Mouse (Mus musculus) heart, embryonic 12.5 days (tissue): ENCODE results near the gene Mtif2. TPM values are rescaled to one million over a fixed set of nuclear protein-coding genes. Genes with fewer than 3 reads are reported as not detected.
A peak's percentile ranks its signal among the peaks of the same experiment; 100 is the strongest.

ENCODE experiments used
- ATAC-seq: fragments of 200-750 bp; cut with Nextera tagmentation; 2 replicates; pipeline ENCODE4 v1.8.0; 2017; ENCODE audit warnings: moderate TSS enrichment, moderate library complexity; ENCODE audit not compliant: insufficient number of reproducible peaks, low FRiP score
- H3K27ac ChIP-seq: fragments of 300-500 bp; sonication (generic); 2 replicates; pipeline ENCODE4 v1.5.1; 2016; ENCODE audit warnings: mild to moderate bottlenecking, moderate library complexity; ENCODE audit not compliant: poor library complexity, severe bottlenecking
- H3K27me3 ChIP-seq: fragments of 300-500 bp; sonication (generic); replicated peaks from 2 replicates; pipeline ENCODE4 v1.6.1; 2016; ENCODE audit warnings: mild to moderate bottlenecking, moderate library complexity
- H3K36me3 ChIP-seq: fragments of 300-500 bp; sonication (generic); 2 replicates; pipeline ENCODE4 v1.6.1; 2016; ENCODE audit warnings: mild to moderate bottlenecking, moderate library complexity
- H3K4me1 ChIP-seq: fragments of 300-500 bp; sonication (generic); replicated peaks from 2 replicates; pipeline ENCODE4 v1.6.1; 2016; ENCODE audit warnings: mild to moderate bottlenecking
- H3K4me2 ChIP-seq: fragments of 300-500 bp; sonication (generic); 2 replicates; pipeline ENCODE4 v1.6.1; 2016; ENCODE audit warnings: mild to moderate bottlenecking, moderate library complexity
- H3K4me3 ChIP-seq: fragments of 300-500 bp; sonication (generic); 2 replicates; pipeline ENCODE4 v1.5.1; 2016; ENCODE audit warnings: mild to moderate bottlenecking
- H3K9ac ChIP-seq: fragments of 300-500 bp; sonication (generic); 2 replicates; pipeline ENCODE4 v1.6.1; 2016; ENCODE audit warnings: mild to moderate bottlenecking, moderate library complexity
- H3K9me3 ChIP-seq: fragments of 300-500 bp; sonication (generic); replicated peaks from 2 replicates; pipeline ENCODE4 v1.6.1; 2016; ENCODE audit warnings: mild to moderate bottlenecking, moderate library complexity
- WGBS: fragments of 180-500 bp; shearing (Covaris S2); methylation state at CpG from one replicate; pipeline ENCODE4 v1.1.7; 2016; 5-methylcytosine and 5-hydroxymethylcytosine counted together
- polyA plus RNA-seq: library from polyadenylated mRNA; unstranded; fragments of >200 nt; fragmentation: Nextera tagmentation; extraction: Ambion mirVana; gene quantifications from 2 replicates; pipeline ENCODE4 v1.2.1, GENCODE M21; 2016

Mtif2 gene
- 39.4 and 40.8 TPM in 2 replicates for polyA plus RNA-seq

GRCm38 (mm10) chr11:29525988-29526794 lies at the start of gene Mtif2:
Gene Mtif2 (plus strand): TSS chr11:29526408.
- no peaks in the 10 kb centered on the region for H3K9me3 ChIP-seq
- peaks cover 3% of the 10 kb centered on the region for H3K4me1 ChIP-seq
- ATAC-seq = peak; percentile 94
- H3K27ac ChIP-seq = peak within 1 kb of the TSS; percentile 92
- H3K9ac ChIP-seq = peak within 1 kb of the TSS; percentile 94
- H3K4me3 ChIP-seq = peak within 1 kb of the TSS; percentile 80
- H3K27me3 ChIP-seq = no peaks in the 10 kb centered on the region
- H3K4me2 ChIP-seq = peak within 1 kb of the TSS; percentile 81
- peaks cover 10% of the 10 kb centered on the region for H3K36me3 ChIP-seq
- WGBS = 2% methylated on average over 47 of the region's 47 CpGs

- H3K27ac ChIP-seq = no peak overlapping the region
- WGBS = 88% methylated on average over 1 of the region's 1 CpGs
- H3K4me2 ChIP-seq = no peak overlapping the region
- H3K27me3 ChIP-seq = no peaks in the 10 kb centered on the region
- no peak for ATAC-seq
- peaks cover 25% of the 10 kb centered on the region for H3K36me3 ChIP-seq
- H3K4me3 ChIP-seq = no peak overlapping the region
- H3K9ac ChIP-seq = no peak overlapping the region
- H3K4me1 ChIP-seq = no peaks in the 10 kb centered on the region
- H3K9me3 ChIP-seq = no peaks in the 10 kb centered on the region
These were observed 33.1 kb upstream of the Mtif2 start for GRCm38 (mm10) chr11:29493135-29493534.

GRCm38 (mm10) chr11:29496962-29497361 lies 29.2 kb upstream of the Mtif2 start:
- no peaks in the 10 kb centered on the region for H3K27me3 ChIP-seq
- WGBS = 68% methylated on average over 3 of the region's 3 CpGs

GRCm38 (mm10) chr11:29503948-29504893 lies 22.0 kb upstream of the Mtif2 start:
- WGBS = 76% methylated on average over 10 of the region's 10 CpGs
- H3K36me3 ChIP-seq = peaks cover 31% of the 10 kb centered on the region

More at GRCm38 (mm10) chr11:29496962-29497361, 29.2 kb upstream of the Mtif2 start:
- H3K4me1 ChIP-seq = no peaks in the 10 kb centered on the region
- no peak for ATAC-seq
- H3K9ac ChIP-seq = no peak overlapping the region
- H3K27ac ChIP-seq = no peak overlapping the region
- H3K9me3 ChIP-seq = no peaks in the 10 kb centered on the region
- H3K4me3 ChIP-seq = no peak overlapping the region
- H3K4me2 ChIP-seq = no peak overlapping the region
- H3K36me3 ChIP-seq = peaks cover 31% of the 10 kb centered on the region

GRCm38 (mm10) chr11:29504899-29505625 lies 21.1 kb upstream of the Mtif2 start:
- H3K27me3 ChIP-seq = no peaks in the 10 kb centered on the region
- no peak overlapping the region for H3K27ac ChIP-seq
- peaks cover 27% of the 10 kb centered on the region for H3K36me3 ChIP-seq
- no peak for ATAC-seq
- H3K4me3 ChIP-seq = no peak overlapping the region
- H3K4me2 ChIP-seq = no peak overlapping the region
- H3K4me1 ChIP-seq = no peaks in the 10 kb centered on the region
- 85% methylated on average over 2 of the region's 2 CpGs for WGBS
- H3K9me3 ChIP-seq = no peaks in the 10 kb centered on the region
- H3K9ac ChIP-seq = no peak overlapping the region

More at GRCm38 (mm10) chr11:29503948-29504893, 22.0 kb upstream of the Mtif2 start:
- H3K9me3 ChIP-seq = no peaks in the 10 kb centered on the region
- H3K4me2 ChIP-seq = no peak overlapping the region
- H3K27me3 ChIP-seq = no peaks in the 10 kb centered on the region
- H3K4me3 ChIP-seq = no peak overlapping the region
- no peak for ATAC-seq
- H3K27ac ChIP-seq = no peak overlapping the region
- H3K4me1 ChIP-seq = no peaks in the 10 kb centered on the region
- H3K9ac ChIP-seq = no peak overlapping the region

GRCm38 (mm10) chr11:29509421-29509820 lies 16.8 kb upstream of the Mtif2 start:
- 0 out of 2 replicates have a peak, but pooled peaks cover 4% of the 10 kb centered on the region for H3K4me1 ChIP-seq
- H3K4me2 ChIP-seq = no peak overlapping the region
- no peak overlapping the region for H3K4me3 ChIP-seq
- H3K27ac ChIP-seq = no peak overlapping the region
- 94% methylated on average over 1 of the region's 1 CpGs for WGBS
- H3K36me3 ChIP-seq = peaks cover 24% of the 10 kb centered on the region
- no peak for ATAC-seq
- no peaks in the 10 kb centered on the region for H3K9me3 ChIP-seq
- H3K9ac ChIP-seq = no peak overlapping the region
- no peaks in the 10 kb centered on the region for H3K27me3 ChIP-seq

- H3K27me3 ChIP-seq = no peaks in the 10 kb centered on the region
- H3K4me1 ChIP-seq = 0 out of 2 replicates have a peak, but pooled peaks cover 4% of the 10 kb centered on the region
- H3K4me3 ChIP-seq = no peak overlapping the region
- WGBS = 90% methylated on average over 4 of the region's 4 CpGs
- H3K27ac ChIP-seq = no peak overlapping the region
- no peaks in the 10 kb centered on the region for H3K9me3 ChIP-seq
- ATAC-seq = no peak
- H3K9ac ChIP-seq = no peak overlapping the region
- peaks cover 17% of the 10 kb centered on the region for H3K36me3 ChIP-seq
- H3K4me2 ChIP-seq = no peak overlapping the region
These were observed 13.2 kb upstream of the Mtif2 start for GRCm38 (mm10) chr11:29512818-29513535.

GRCm38 (mm10) chr11:29514325-29514681 lies 11.9 kb upstream of the Mtif2 start:
- H3K27me3 ChIP-seq = no peaks in the 10 kb centered on the region
- H3K36me3 ChIP-seq = peaks cover 17% of the 10 kb centered on the region
- H3K4me2 ChIP-seq = peak overlapping the region; percentile 75
- no peaks in the 10 kb centered on the region for H3K9me3 ChIP-seq
- 0 out of 2 replicates have a peak, but pooled peaks cover 4% of the 10 kb centered on the region for H3K4me1 ChIP-seq
- WGBS = 26% methylated on average over 10 of the region's 10 CpGs
- peak overlapping the region; percentile 79 for H3K27ac ChIP-seq
- ATAC-seq = no peak
- H3K9ac ChIP-seq = peak overlapping the region; percentile 84
- H3K4me3 ChIP-seq = peak overlapping the region; percentile 77

GRCm38 (mm10) chr11:29514682-29515412 lies 11.4 kb upstream of the Mtif2 start, which contains the start of gene Prorsd1:
Gene Prorsd1 (minus strand): TSS chr11:29515033.
- 2% methylated on average over 40 of the region's 40 CpGs for WGBS
- H3K4me3 ChIP-seq = peak within 1 kb of the TSS; percentile 77
- peak; percentile 99 for ATAC-seq

More at GRCm38 (mm10) chr11:29514682-29515412, 11.4 kb upstream of the Mtif2 start, which contains the start of gene Prorsd1:
- Histone ChIP-seq H3K4me1 (0 out of 2 replicates have a peak, but pooled peaks cover 4% of the 10 kb centered on the region), H3K9me3 (no peaks in the 10 kb centered on the region), H3K4me2 (peak within 1 kb of the TSS; percentile 75), H3K36me3 (peaks cover 17% of the 10 kb centered on the region), H3K27me3 (no peaks in the 10 kb centered on the region), H3K27ac (peak within 1 kb of the TSS; percentile 79), H3K9ac (peak within 1 kb of the TSS; percentile 84)
